Mouse (Mus musculus) MEL (cell line): ENCODE measurements at regions not wholly inside any gene's neighbourhood (a gene's known extent, or its start where the extent isn't known, plus 50 kb on each side); places are given as distances from the start of the nearest gene placed in this dataset.

ENCODE experiments used
- DNase-seq: peaks from one replicate; pipeline ENCODE4 v3.0.0; 2011; ENCODE audit warnings: low read depth, low spot score
- H3K27ac ChIP-seq: 2 replicates; pipeline ENCODE4 v1.5.1; 2012; ENCODE audit warnings: low read depth, mild to moderate bottlenecking, control low read depth, low read length, moderate library complexity; ENCODE audit not compliant: control insufficient read depth
- H3K27me3 ChIP-seq, 2 experiments: fragments of 150-350 bp in 1 of 2; sonication (generic) in 1 of 2; 2 replicates each; pipeline ENCODE4 v1.6.1; 2012; ENCODE audit warnings: low read length in 2 of 2, mild to moderate bottlenecking in 2 of 2, improper control_type of control experiment in 1 of 2, moderate library complexity in 1 of 2; ENCODE audit not compliant: insufficient read depth in 2 of 2, control insufficient read depth in 1 of 2
- H3K36me3 ChIP-seq, 2 experiments: 2 replicates each; pipeline ENCODE4 v1.6.1; 2012 to 2014; ENCODE audit warnings: low read length in 2 of 2, improper control_type of control experiment in 1 of 2, inconsistent platforms in 1 of 2, mild to moderate bottlenecking in 1 of 2; ENCODE audit not compliant: insufficient read depth in 2 of 2, control insufficient read depth in 1 of 2
- H3K4me1 ChIP-seq, 2 experiments: fragments of 150-350 bp in 1 of 2; sonication (generic) in 1 of 2; 2 replicates each; pipeline ENCODE4 v1.6.1; 2012; ENCODE audit warnings: low read length in 2 of 2, improper control_type of control experiment in 1 of 2, mild to moderate bottlenecking in 1 of 2; ENCODE audit not compliant: insufficient read depth in 2 of 2, control insufficient read depth in 1 of 2
- H3K4me3 ChIP-seq, 2 experiments: fragments of 150-350 bp in 1 of 2; sonication (generic) in 1 of 2; 2 replicates each; pipeline ENCODE4 v1.5.1; 2012; ENCODE audit warnings: low read depth in 2 of 2, low read length in 2 of 2, mild to moderate bottlenecking in 2 of 2, moderate library complexity in 2 of 2, control low read depth in 1 of 2, improper control_type of control experiment in 1 of 2; ENCODE audit not compliant: control insufficient read depth in 1 of 2, insufficient read depth in 1 of 2
- H3K79me2 ChIP-seq: 2 replicates; pipeline ENCODE4 v1.6.1; 2012; ENCODE audit warnings: mild to moderate bottlenecking, low read length, moderate library complexity; ENCODE audit not compliant: control insufficient read depth, poor library complexity, insufficient read depth
- H3K9ac ChIP-seq: 2 replicates; pipeline ENCODE4 v1.6.1; 2012; ENCODE audit warnings: low read depth, mild to moderate bottlenecking, control low read depth, low read length, moderate library complexity; ENCODE audit not compliant: control insufficient read depth, poor library complexity, severe bottlenecking
- H3K9me3 ChIP-seq: fragments of 150-350 bp; sonication (generic); replicated peaks from 2 replicates; pipeline ENCODE4 v1.6.1; 2012; ENCODE audit warnings: mild to moderate bottlenecking, low read length, improper control_type of control experiment, moderate library complexity; ENCODE audit not compliant: insufficient read depth
- CHD1 ChIP-seq: IDR thresholded peaks from 2 replicates; pipeline ENCODE4 v1.6.1; 2012; ENCODE audit warnings: low read depth, mild to moderate bottlenecking, inconsistent platforms, low read length, improper control_type of control experiment
- CTCF ChIP-seq, 3 experiments: IDR thresholded peaks in 2 of 3; conservative IDR thresholded peaks in 1 of 3; 2 replicates each; pipeline ENCODE4 v1.5.1; 2011 to 2012; ENCODE audit warnings: low read length in 3 of 3, low read depth in 2 of 3, mild to moderate bottlenecking in 2 of 3, improper control_type of control experiment in 1 of 3, inconsistent platforms in 1 of 3, mixed read lengths in 1 of 3, moderate library complexity in 1 of 3; ENCODE audit not compliant: control insufficient read depth in 1 of 3, insufficient read depth in 1 of 3, poor library complexity in 1 of 3, severe bottlenecking in 1 of 3
- E2F4 ChIP-seq: IDR thresholded peaks from 2 replicates; pipeline ENCODE4 v1.6.1; 2011; ENCODE audit warnings: low read depth, low read length, improper control_type of control experiment, borderline replicate concordance
- ELF1 ChIP-seq: IDR thresholded peaks from 2 replicates; pipeline ENCODE4 v1.6.1; 2014; ENCODE audit warnings: low read depth, mild to moderate bottlenecking, inconsistent platforms, low read length, improper control_type of control experiment, moderate library complexity
- EP300 ChIP-seq, 2 experiments: IDR thresholded peaks; 2 replicates each; pipeline ENCODE4 v1.6.1; 2011; ENCODE audit warnings: improper control_type of control experiment in 2 of 2, low read length in 2 of 2, low read depth in 1 of 2, mild to moderate bottlenecking in 1 of 2
- ETS1 ChIP-seq: IDR thresholded peaks from 2 replicates; pipeline ENCODE4 v1.6.1; 2012; ENCODE audit warnings: low read depth, mild to moderate bottlenecking, inconsistent platforms, low read length, improper control_type of control experiment, moderate library complexity
- JUND ChIP-seq: IDR thresholded peaks from 2 replicates; pipeline ENCODE4 v1.6.1; 2011; ENCODE audit warnings: low read depth, mild to moderate bottlenecking, improper control_type of control experiment, low read length
- KAT2A ChIP-seq: conservative IDR thresholded peaks from 2 replicates; pipeline ENCODE4 v1.6.1; 2012; ENCODE audit warnings: low read depth, low read length, improper control_type of control experiment, inconsistent platforms
- MAX ChIP-seq: IDR thresholded peaks from 2 replicates; pipeline ENCODE4 v1.6.1; 2011; ENCODE audit warnings: low read length, improper control_type of control experiment
- MEF2A ChIP-seq: IDR thresholded peaks from 2 replicates; pipeline ENCODE4 v1.6.1; 2014; ENCODE audit warnings: low read depth, mild to moderate bottlenecking, inconsistent platforms, low read length, improper control_type of control experiment; ENCODE audit not compliant: poor library complexity, insufficient replicate concordance, severe bottlenecking; ENCODE audit errors: extremely low read depth
- MYB ChIP-seq: IDR thresholded peaks from 2 replicates; pipeline ENCODE4 v1.6.1; 2011; ENCODE audit warnings: mild to moderate bottlenecking, low read depth, low read length, improper control_type of control experiment
- NELFE ChIP-seq: IDR thresholded peaks from 2 replicates; pipeline ENCODE4 v1.6.1; 2011; ENCODE audit warnings: low read depth, low read length, improper control_type of control experiment
- POLR2A ChIP-seq, 2 experiments: IDR thresholded peaks; 2 replicates each; pipeline ENCODE4 v1.6.1; 2011 to 2012; ENCODE audit warnings: low read length in 2 of 2, mild to moderate bottlenecking in 2 of 2, control low read depth in 1 of 2, improper control_type of control experiment in 1 of 2, low read depth in 1 of 2, moderate library complexity in 1 of 2; ENCODE audit not compliant: control insufficient read depth in 1 of 2, insufficient read depth in 1 of 2, poor library complexity in 1 of 2
- POLR2AphosphoS5 ChIP-seq: IDR thresholded peaks from 2 replicates; pipeline ENCODE4 v1.6.1; 2012; ENCODE audit warnings: low read depth, borderline replicate concordance, mild to moderate bottlenecking, inconsistent platforms, low read length, moderate library complexity, mixed read lengths
- SMC3 ChIP-seq: IDR thresholded peaks from 2 replicates; pipeline ENCODE4 v1.6.1; 2011; ENCODE audit warnings: low read depth, low read length, improper control_type of control experiment
- TAL1 ChIP-seq: IDR thresholded peaks from 2 replicates; pipeline ENCODE4 v1.6.1; 2012; ENCODE audit warnings: mild to moderate bottlenecking, inconsistent platforms, low read length, moderate library complexity, mixed read lengths
- TBP ChIP-seq: IDR thresholded peaks from 2 replicates; pipeline ENCODE4 v1.8.0; 2011; ENCODE audit warnings: low read depth, low read length, improper control_type of control experiment
- TCF12 ChIP-seq: IDR thresholded peaks from 2 replicates; pipeline ENCODE4 v1.6.1; 2014; ENCODE audit warnings: low read depth, mild to moderate bottlenecking, inconsistent platforms, low read length, improper control_type of control experiment, moderate library complexity
- UBTF ChIP-seq: IDR thresholded peaks from 2 replicates; pipeline ENCODE4 v1.6.1; 2012; ENCODE audit warnings: low read depth, mild to moderate bottlenecking, inconsistent platforms, low read length, improper control_type of control experiment, moderate library complexity, borderline replicate concordance; ENCODE audit not compliant: insufficient read depth
- USF1 ChIP-seq: IDR thresholded peaks from 2 replicates; pipeline ENCODE4 v1.6.1; 2014; ENCODE audit warnings: low read depth, mild to moderate bottlenecking, inconsistent platforms, low read length, improper control_type of control experiment, moderate library complexity
- ZC3H11A ChIP-seq: IDR thresholded peaks from 2 replicates; pipeline ENCODE4 v1.6.1; 2012; ENCODE audit warnings: low read depth, mild to moderate bottlenecking, inconsistent platforms, low read length, improper control_type of control experiment
- ZKSCAN1 ChIP-seq: IDR thresholded peaks from 2 replicates; pipeline ENCODE4 v1.6.1; 2012; ENCODE audit warnings: low read depth, mild to moderate bottlenecking, inconsistent platforms, low read length, improper control_type of control experiment, moderate library complexity

GRCm38 (mm10) chr3:18705165-18705564, 757.0 kb downstream of the Cypt12 start (continued):
- TF ChIP-seq POLR2AphosphoS5 = no peak
- TF ChIP-seq, all 39 proteins: peak for 0

GRCm38 (mm10) chr3:18705756-18706155, 757.5 kb downstream of the Cypt12 start:
- Histone ChIP-seq H3K9ac (no peak overlapping the region), H3K36me3 (no peaks in the 10 kb centered on the region), H3K4me1 (no peaks in the 10 kb centered on the region), H3K9me3 (no peaks in the 10 kb centered on the region), H3K4me3 (no peak overlapping the region), H3K27ac (no peak overlapping the region), H3K27me3 (no peaks in the 10 kb centered on the region), H3K79me2 (no peaks in the 10 kb centered on the region)
- DNase-seq = no peak
- TF ChIP-seq ZC3H11A = no peak
- no peak for TF ChIP-seq TBP
- no peak for TF ChIP-seq E2F4
- TF ChIP-seq EP300 (IDR thresholded peaks at IDR 0.05; ENCODE audit: low read depth in 1 of 2, low read length in 2 of 2) = no peak
- no peak for TF ChIP-seq ELF1
- TF ChIP-seq CHD1 = no peak
- TF ChIP-seq TCF12 = no peak
- TF ChIP-seq MAX = no peak
- TF ChIP-seq UBTF = no peak
- TF ChIP-seq NELFE = no peak
- no peak for TF ChIP-seq MEF2A
- TF ChIP-seq KAT2A = no peak
- no peak for TF ChIP-seq ETS1
- TF ChIP-seq ZKSCAN1 = no peak
- no peak for TF ChIP-seq MYB
- TF ChIP-seq POLR2A (IDR thresholded peaks at IDR 0.05; ENCODE audit: control insufficient read depth in 1 of 2, insufficient read depth in 1 of 2, low read depth in 1 of 2, low read length in 2 of 2, poor library complexity in 1 of 2) = no peak
- no peak for TF ChIP-seq USF1
- no peak for TF ChIP-seq SMC3
- no peak for TF ChIP-seq JUND

GRCm38 (mm10) chr3:18706356-18706755, 758.1 kb downstream of the Cypt12 start:
- TF ChIP-seq TAL1 = no peak
- TF ChIP-seq CTCF (IDR thresholded peaks at IDR 0.05 in 2 of 3, conservative IDR thresholded peaks at IDR 0.05 in 1 of 3; ENCODE audit: control insufficient read depth in 1 of 3, insufficient read depth in 1 of 3, low read depth in 2 of 3, low read length in 3 of 3, poor library complexity in 1 of 3, severe bottlenecking in 1 of 3) = no peak
- TF ChIP-seq UBTF = no peak
- H3K9me3 ChIP-seq = no peaks in the 10 kb centered on the region

More at GRCm38 (mm10) chr3:18706356-18706755, 758.1 kb downstream of the Cypt12 start:
- Histone ChIP-seq H3K4me1 (no peaks in the 10 kb centered on the region), H3K27me3 (no peaks in the 10 kb centered on the region), H3K27ac (no peak overlapping the region), H3K79me2 (no peaks in the 10 kb centered on the region), H3K9ac (no peak overlapping the region), H3K4me3 (no peak overlapping the region), H3K36me3 (no peaks in the 10 kb centered on the region)
- DNase-seq = no peak
